Mouse (Mus musculus) E14TG2a.4 (cell line): Measurements from ENCODE around the gene Kcnk1.

Experiments used
- CTCF ChIP-seq: conservative IDR thresholded peaks from 2 replicates; pipeline ENCODE4 v1.5.1; 2014; ENCODE audit warnings: low read length
- NANOG ChIP-seq: IDR thresholded peaks from 2 replicates; pipeline ENCODE4 v1.6.1; 2014; ENCODE audit warnings: borderline replicate concordance, low read length, mixed read lengths
- POU5F1 ChIP-seq: IDR thresholded peaks from 2 replicates; pipeline ENCODE4 v1.6.1; 2014; ENCODE audit warnings: low read length, borderline replicate concordance

- no peak for TF ChIP-seq CTCF
- TF ChIP-seq POU5F1, result no peak
- no peak for TF ChIP-seq NANOG
Measured at GRCm38 (mm10) chr8:125957994-125958368, 37.0 kb upstream of the Kcnk1 start.
